Mouse (Mus musculus) stomach, postnatal 0 days (tissue): ENCODE results near the gene Lrrc59.
"Not testable (repeated sequence)": the region's sequence is repeated elsewhere in the genome, so short reads cannot be mapped to it uniquely, and the experiment has no call there.

Experiments
- CTCF ChIP-seq: IDR thresholded peaks from 2 replicates; pipeline ENCODE4 v1.5.1; 2016; ENCODE audit warnings: antibody characterized with exemption, low read depth, mild to moderate bottlenecking, moderate library complexity
- EP300 ChIP-seq: optimal IDR thresholded peaks from 2 replicates; pipeline ENCODE3; 2016; ENCODE audit warnings: antibody characterized with exemption

GRCm38 (mm10) chr11:94651241-94651640 lies 21.7 kb downstream of the Lrrc59 start:
- not testable (repeated sequence) for TF ChIP-seq CTCF, EP300
